Mouse (Mus musculus): Measurements from ENCODE around the gene Rgs6. TPM values are rescaled to one million over a fixed set of nuclear protein-coding genes. Genes with fewer than 3 reads are reported as not detected.

The Rgs6 gene
- polyA plus RNA-seq, 1 experiment from 2014 or later = 1.2 TPM

DNA sequence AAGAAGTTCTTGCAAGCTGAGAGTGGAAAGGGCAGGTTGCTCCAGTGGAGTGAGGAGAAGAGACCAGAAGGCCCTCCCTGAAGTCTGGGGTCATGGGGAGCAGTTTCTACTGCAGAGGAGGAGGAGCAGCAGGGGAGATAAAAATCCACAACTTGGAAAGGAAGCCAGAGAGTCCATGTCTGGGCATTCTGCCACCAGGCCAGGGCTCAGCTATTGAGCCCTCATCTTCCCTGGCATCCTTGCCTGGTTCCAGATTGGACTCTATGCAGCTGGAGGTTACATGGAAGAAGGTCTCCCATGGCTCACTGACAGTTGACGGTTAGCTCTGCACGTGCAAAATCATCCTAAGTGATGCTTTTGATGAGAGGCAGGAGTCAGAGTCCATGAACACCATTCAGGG lies 563.4 kb downstream of the Rgs6 start:
- H3K9me3 ChIP-seq (ENCODE audit: control insufficient read depth) = no peaks in the 10 kb centered on the region
- no peak for TF ChIP-seq CTCF (IDR thresholded peaks at IDR 0.05; ENCODE audit: low read depth)
- no peak overlapping the region for H3K27ac ChIP-seq (ENCODE audit: low read depth, low read length)
- no peak overlapping the region for H3K4me3 ChIP-seq (ENCODE audit: low read depth, low read length)
- 78% methylated on average over 2 of the region's 2 CpGs for WGBS
- H3K4me1 ChIP-seq (replicated peaks; ENCODE audit: control insufficient read depth, insufficient read depth, low read length) = no peaks in the 10 kb centered on the region
- H3K27me3 ChIP-seq (replicated peaks; ENCODE audit: control insufficient read depth, insufficient read depth, low read length) = no peaks in the 10 kb centered on the region
- H3K4me2 ChIP-seq (replicated peaks; ENCODE audit: low read depth) = no peak overlapping the region
- ATAC-seq = no peak
- H3K9ac ChIP-seq (ENCODE audit: low read depth, low read length) = no peak overlapping the region
- H3K36me3 ChIP-seq (ENCODE audit: control insufficient read depth, insufficient read depth) = no peaks in the 10 kb centered on the region

DNA sequence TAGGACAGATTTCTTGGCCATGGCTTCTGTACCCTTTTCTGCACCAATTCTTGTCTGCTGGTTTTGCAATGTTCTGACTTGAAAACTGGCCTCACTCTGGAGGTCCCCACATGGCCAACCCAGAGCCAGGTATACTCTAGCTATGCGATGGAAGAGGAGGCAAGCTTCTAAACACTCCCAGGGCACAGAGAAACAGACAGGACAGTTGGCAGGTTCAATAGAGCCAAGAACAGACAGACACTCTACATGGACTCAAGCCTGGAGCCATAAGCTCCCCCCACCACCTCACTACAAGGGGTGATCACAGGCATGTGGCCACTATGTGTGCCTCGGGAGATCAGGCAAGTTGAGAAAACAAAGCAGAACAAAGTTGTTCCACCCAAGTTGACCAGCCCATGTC lies 572.1 kb downstream of the Rgs6 start:
- Histone ChIP-seq H3K4me3 (ENCODE audit: low read depth, low read length) (no peak overlapping the region), H3K27ac (ENCODE audit: low read depth, low read length) (no peak overlapping the region), H3K9me3 (ENCODE audit: control insufficient read depth) (no peaks in the 10 kb centered on the region), H3K4me1 (replicated peaks; ENCODE audit: control insufficient read depth, insufficient read depth, low read length) (no peaks in the 10 kb centered on the region), H3K4me2 (replicated peaks; ENCODE audit: low read depth) (no peak overlapping the region), H3K27me3 (replicated peaks; ENCODE audit: control insufficient read depth, insufficient read depth, low read length) (no peaks in the 10 kb centered on the region), H3K9ac (ENCODE audit: low read depth, low read length) (no peak overlapping the region), H3K36me3 (ENCODE audit: control insufficient read depth, insufficient read depth) (no peaks in the 10 kb centered on the region)
- 88% methylated on average over 2 of the region's 2 CpGs for WGBS
- TF ChIP-seq CTCF (IDR thresholded peaks at IDR 0.05; ENCODE audit: low read depth) = no peak
- no peak for ATAC-seq

DNA sequence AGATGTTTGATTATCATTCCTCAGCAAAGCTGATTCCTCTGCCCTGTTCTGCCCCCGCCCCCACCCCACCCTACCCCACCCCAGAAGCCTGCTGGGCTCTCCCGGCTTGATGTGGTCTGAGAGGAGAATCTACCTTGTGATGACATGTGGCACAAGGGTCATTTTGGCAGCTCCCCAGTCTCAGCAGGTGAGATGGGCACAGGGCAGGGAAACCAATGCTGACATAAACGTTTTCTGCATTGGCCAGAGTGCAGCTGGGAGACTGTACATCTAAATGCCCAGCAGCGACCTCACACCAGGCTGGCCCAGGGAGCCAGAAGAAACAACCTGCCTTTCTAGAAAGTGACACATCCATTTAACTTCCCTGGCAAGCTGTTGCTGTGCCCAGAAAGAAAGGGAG lies 572.6 kb downstream of the Rgs6 start:
- TF ChIP-seq CTCF (IDR thresholded peaks at IDR 0.05; ENCODE audit: low read depth) = no peak
- WGBS = 67% methylated on average over 4 of the region's 4 CpGs
- Histone ChIP-seq H3K9ac (ENCODE audit: low read depth, low read length) (no peak overlapping the region), H3K9me3 (ENCODE audit: control insufficient read depth) (no peaks in the 10 kb centered on the region), H3K27me3 (replicated peaks; ENCODE audit: control insufficient read depth, insufficient read depth, low read length) (no peaks in the 10 kb centered on the region), H3K27ac (ENCODE audit: low read depth, low read length) (no peak overlapping the region), H3K4me2 (replicated peaks; ENCODE audit: low read depth) (no peak overlapping the region), H3K36me3 (ENCODE audit: control insufficient read depth, insufficient read depth) (no peaks in the 10 kb centered on the region), H3K4me3 (ENCODE audit: low read depth, low read length) (no peak overlapping the region), H3K4me1 (replicated peaks; ENCODE audit: control insufficient read depth, insufficient read depth, low read length) (no peaks in the 10 kb centered on the region)
- ATAC-seq = no peak

DNA sequence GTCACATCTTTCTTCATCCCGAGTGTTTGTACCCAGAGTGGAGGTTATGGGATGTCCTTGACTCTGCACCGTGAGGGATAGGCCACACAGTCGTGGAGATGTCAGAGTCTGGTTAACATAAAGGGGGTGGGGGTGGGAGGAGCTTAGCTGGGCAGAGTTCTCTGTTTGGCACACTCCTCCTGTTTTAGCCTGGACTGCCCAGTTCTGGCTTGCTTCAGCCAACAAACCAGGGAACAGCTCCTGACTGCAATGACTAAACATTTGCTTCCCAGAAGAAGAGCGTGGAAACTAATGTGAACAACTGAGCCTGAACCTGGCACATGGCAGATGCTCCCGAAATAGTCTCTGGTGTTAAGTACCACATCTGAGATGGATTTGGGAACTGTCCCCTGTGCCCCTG lies 575.6 kb downstream of the Rgs6 start:
- Histone ChIP-seq H3K4me3 (ENCODE audit: low read depth, low read length) (no peak overlapping the region), H3K4me2 (replicated peaks; ENCODE audit: low read depth) (no peak overlapping the region), H3K27ac (ENCODE audit: low read depth, low read length) (no peak overlapping the region), H3K4me1 (replicated peaks; ENCODE audit: control insufficient read depth, insufficient read depth, low read length) (no peaks in the 10 kb centered on the region), H3K27me3 (replicated peaks; ENCODE audit: control insufficient read depth, insufficient read depth, low read length) (no peaks in the 10 kb centered on the region), H3K9ac (ENCODE audit: low read depth, low read length) (no peak overlapping the region), H3K9me3 (ENCODE audit: control insufficient read depth) (no peaks in the 10 kb centered on the region), H3K36me3 (ENCODE audit: control insufficient read depth, insufficient read depth) (no peaks in the 10 kb centered on the region)
- ATAC-seq = no peak
- no peak for TF ChIP-seq CTCF (IDR thresholded peaks at IDR 0.05; ENCODE audit: low read depth)
- 42% methylated on average over 5 of the region's 5 CpGs for WGBS

DNA sequence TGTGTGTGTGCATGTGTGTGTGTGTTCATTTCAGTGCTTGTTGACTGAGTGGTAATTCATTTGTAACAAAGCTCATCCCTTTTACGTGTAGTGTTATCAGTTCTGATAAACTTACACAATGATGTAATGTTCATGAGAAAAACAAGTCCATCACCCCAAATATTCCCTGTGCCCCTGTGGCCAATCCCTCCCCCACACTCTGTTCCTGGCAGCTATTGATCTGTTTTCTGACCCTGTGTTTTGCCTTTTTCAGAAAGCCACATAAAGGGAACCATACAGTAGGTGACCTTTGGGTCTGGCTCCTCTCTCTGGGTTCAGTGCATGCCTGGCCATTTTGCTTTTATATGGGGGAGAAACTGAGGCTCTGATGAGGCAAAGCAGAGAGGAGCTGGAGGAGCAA lies 577.0 kb downstream of the Rgs6 start:
- H3K4me1 ChIP-seq (replicated peaks; ENCODE audit: control insufficient read depth, insufficient read depth, low read length) = no peaks in the 10 kb centered on the region
- WGBS = 43% methylated on average over 1 of the region's 1 CpGs
- no peaks in the 10 kb centered on the region for H3K9me3 ChIP-seq (ENCODE audit: control insufficient read depth)
- no peak overlapping the region for H3K4me3 ChIP-seq (ENCODE audit: low read depth, low read length)
- H3K27ac ChIP-seq (ENCODE audit: low read depth, low read length) = no peak overlapping the region
- no peak for ATAC-seq
- no peak overlapping the region for H3K4me2 ChIP-seq (replicated peaks; ENCODE audit: low read depth)
- H3K27me3 ChIP-seq (replicated peaks; ENCODE audit: control insufficient read depth, insufficient read depth, low read length) = no peaks in the 10 kb centered on the region
- no peak overlapping the region for H3K9ac ChIP-seq (ENCODE audit: low read depth, low read length)
- no peaks in the 10 kb centered on the region for H3K36me3 ChIP-seq (ENCODE audit: control insufficient read depth, insufficient read depth)
- TF ChIP-seq CTCF (IDR thresholded peaks at IDR 0.05; ENCODE audit: low read depth) = no peak

DNA sequence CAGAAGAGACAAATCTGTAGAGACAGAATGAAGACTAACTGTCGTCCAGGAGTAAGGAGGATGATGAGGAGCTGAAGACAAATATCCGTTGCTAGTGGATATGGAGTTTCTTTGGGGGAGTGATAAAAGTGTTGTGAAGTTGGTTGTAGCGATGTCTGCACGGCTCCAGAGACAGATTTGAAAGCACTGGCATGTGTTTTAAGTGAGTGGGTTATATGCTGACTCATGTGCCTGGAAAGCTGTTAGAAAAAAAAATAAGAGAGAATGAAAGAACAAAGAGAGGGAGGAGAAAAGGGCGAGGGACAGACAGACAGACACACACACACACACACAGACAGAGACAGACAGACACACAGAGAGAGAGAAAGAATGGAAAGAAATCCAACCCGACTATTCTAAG lies 580.2 kb downstream of the Rgs6 start:
- Histone ChIP-seq H3K27me3 (replicated peaks; ENCODE audit: control insufficient read depth, insufficient read depth, low read length) (no peaks in the 10 kb centered on the region), H3K4me3 (ENCODE audit: low read depth, low read length) (no peak overlapping the region), H3K9me3 (ENCODE audit: control insufficient read depth) (no peaks in the 10 kb centered on the region), H3K4me1 (replicated peaks; ENCODE audit: control insufficient read depth, insufficient read depth, low read length) (no peaks in the 10 kb centered on the region), H3K9ac (ENCODE audit: low read depth, low read length) (no peak overlapping the region), H3K4me2 (replicated peaks; ENCODE audit: low read depth) (no peak overlapping the region), H3K36me3 (ENCODE audit: control insufficient read depth, insufficient read depth) (no peaks in the 10 kb centered on the region), H3K27ac (ENCODE audit: low read depth, low read length) (no peak overlapping the region)
- ATAC-seq = no peak
- 81% methylated on average over 6 of the region's 6 CpGs for WGBS
- TF ChIP-seq CTCF (IDR thresholded peaks at IDR 0.05; ENCODE audit: low read depth) = no peak

DNA sequence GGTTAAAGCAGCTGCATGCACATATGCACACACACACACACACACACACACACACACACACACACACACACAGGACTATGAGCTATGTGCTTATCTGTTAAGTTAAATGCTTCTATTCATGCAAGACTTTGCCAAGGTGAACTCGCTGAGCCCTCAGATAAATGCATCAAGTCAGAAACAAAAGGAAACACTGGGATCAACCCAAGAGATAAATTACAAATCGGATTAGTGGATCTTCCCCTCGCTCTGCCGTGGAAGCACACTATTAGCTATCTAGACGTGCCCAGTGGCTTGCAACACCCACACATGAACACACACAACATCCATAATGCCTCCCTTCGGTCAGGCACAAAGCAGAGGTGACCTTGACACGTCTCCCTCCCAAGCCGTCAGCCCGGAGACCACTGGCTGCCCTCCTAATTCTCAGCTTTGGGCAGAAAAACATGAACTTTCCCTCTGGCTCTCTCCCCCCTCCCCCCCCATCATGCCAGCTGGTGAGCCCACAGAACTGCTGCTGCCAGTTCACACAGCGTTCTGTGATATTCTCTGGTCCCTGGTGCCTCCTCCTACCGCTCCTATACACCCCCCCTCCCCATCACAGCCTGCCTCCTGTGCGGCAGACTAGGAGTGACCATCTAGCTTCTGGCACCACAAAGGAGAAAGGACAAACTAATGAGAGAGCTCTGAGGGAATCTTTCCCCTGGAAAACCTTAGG lies 581.6 kb downstream of the Rgs6 start:
- WGBS = 45% methylated on average over 12 of the region's 12 CpGs
- H3K27ac ChIP-seq (ENCODE audit: low read depth, low read length) = no peak overlapping the region
- H3K9me3 ChIP-seq (ENCODE audit: control insufficient read depth) = no peaks in the 10 kb centered on the region
- no peak for TF ChIP-seq CTCF (IDR thresholded peaks at IDR 0.05; ENCODE audit: low read depth)
- no peak overlapping the region for H3K4me2 ChIP-seq (replicated peaks; ENCODE audit: low read depth)
- H3K4me1 ChIP-seq (replicated peaks; ENCODE audit: control insufficient read depth, insufficient read depth, low read length) = no peaks in the 10 kb centered on the region
- no peaks in the 10 kb centered on the region for H3K27me3 ChIP-seq (replicated peaks; ENCODE audit: control insufficient read depth, insufficient read depth, low read length)
- H3K9ac ChIP-seq (ENCODE audit: low read depth, low read length) = no peak overlapping the region
- ATAC-seq = no peak
- no peak overlapping the region for H3K4me3 ChIP-seq (ENCODE audit: low read depth, low read length)
- H3K36me3 ChIP-seq (ENCODE audit: control insufficient read depth, insufficient read depth) = no peaks in the 10 kb centered on the region
